Mouse (Mus musculus): ENCODE measurements around the gene Kcnj6. TPM values are rescaled to one million over a fixed set of nuclear protein-coding genes. Genes with fewer than 3 reads are reported as not detected.

Kcnj6 gene
- polyA plus RNA-seq, 1 experiment from 2014 or later = not detected

- Histone ChIP-seq H3K9ac (peak overlapping the region; percentile 35), H3K4me2 (peak overlapping the region; percentile 72), H3K4me1 (peaks cover 19% of the 10 kb centered on the region), H3K9me3 (replicated peaks) (0 out of 2 replicates have a peak, but pooled peaks cover 3% of the 10 kb centered on the region), H3K27ac (no peak overlapping the region), H3K36me3 (no peaks in the 10 kb centered on the region), H3K27me3 (peaks cover 14% of the 10 kb centered on the region), H3K4me3 (replicated peaks) (peak overlapping the region; percentile 50)
- 3% methylated on average over 18 of the region's 18 CpGs for WGBS
- ATAC-seq (replicated peaks; ENCODE audit: low FRiP score) = no peak
These were observed 272.7 kb downstream of the Kcnj6 start for GRCm38 (mm10) chr16:94724747-94725211.

DNA sequence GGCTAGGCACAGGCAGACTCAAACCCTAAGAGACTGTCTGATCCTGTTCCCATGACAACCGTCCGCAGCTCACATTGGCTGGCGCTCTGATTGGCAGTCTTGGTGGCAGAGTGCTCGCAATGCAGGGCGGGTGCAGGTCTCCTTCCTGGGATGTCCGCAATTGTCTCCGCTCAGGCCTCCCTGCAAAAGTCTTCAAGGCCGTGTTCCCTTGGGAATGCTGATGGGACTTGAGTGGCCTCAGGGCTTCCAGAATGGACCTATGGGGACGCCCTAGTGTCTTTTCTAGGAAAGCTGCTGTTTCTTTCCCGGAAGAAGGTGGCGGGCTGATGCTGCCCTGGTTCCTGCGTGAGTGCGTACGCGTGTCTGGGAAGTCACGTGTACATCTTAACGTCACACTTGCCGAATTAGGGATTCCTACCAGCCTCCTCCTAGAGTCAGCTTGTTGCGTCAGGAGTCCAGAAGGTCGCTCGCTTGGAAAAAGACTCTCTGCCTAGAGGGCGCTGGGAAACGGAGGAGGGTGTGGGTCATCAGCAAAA lies 273.4 kb downstream of the Kcnj6 start:
- H3K27me3 ChIP-seq = peaks cover 14% of the 10 kb centered on the region
- no peaks in the 10 kb centered on the region for H3K36me3 ChIP-seq
- H3K27ac ChIP-seq = peak overlapping the region; percentile 33
- ATAC-seq (replicated peaks; ENCODE audit: low FRiP score) = peak; percentile 91
- peak overlapping the region; percentile 35 for H3K9ac ChIP-seq
- H3K4me2 ChIP-seq = peak overlapping the region; percentile 72
- H3K9me3 ChIP-seq (replicated peaks) = 0 out of 2 replicates have a peak, but pooled peaks cover 3% of the 10 kb centered on the region
- under 1% methylated on average over 23 of the region's 23 CpGs for WGBS
- H3K4me3 ChIP-seq (replicated peaks) = peak overlapping the region; percentile 50
- H3K4me1 ChIP-seq = peaks cover 20% of the 10 kb centered on the region

- Histone ChIP-seq H3K4me1 (peaks cover 27% of the 10 kb centered on the region), H3K4me2 (no peak overlapping the region), H3K27me3 (peaks cover 14% of the 10 kb centered on the region), H3K36me3 (no peaks in the 10 kb centered on the region), H3K9ac (no peak overlapping the region), H3K4me3 (replicated peaks) (no peak overlapping the region), H3K9me3 (replicated peaks) (0 out of 2 replicates have a peak, but pooled peaks cover 3% of the 10 kb centered on the region), H3K27ac (no peak overlapping the region)
- ATAC-seq (replicated peaks; ENCODE audit: low FRiP score) = no peak
- WGBS = 84% methylated on average over 12 of the region's 12 CpGs
These were observed 274.6 kb downstream of the Kcnj6 start for GRCm38 (mm10) chr16:94722936-94723335.

DNA sequence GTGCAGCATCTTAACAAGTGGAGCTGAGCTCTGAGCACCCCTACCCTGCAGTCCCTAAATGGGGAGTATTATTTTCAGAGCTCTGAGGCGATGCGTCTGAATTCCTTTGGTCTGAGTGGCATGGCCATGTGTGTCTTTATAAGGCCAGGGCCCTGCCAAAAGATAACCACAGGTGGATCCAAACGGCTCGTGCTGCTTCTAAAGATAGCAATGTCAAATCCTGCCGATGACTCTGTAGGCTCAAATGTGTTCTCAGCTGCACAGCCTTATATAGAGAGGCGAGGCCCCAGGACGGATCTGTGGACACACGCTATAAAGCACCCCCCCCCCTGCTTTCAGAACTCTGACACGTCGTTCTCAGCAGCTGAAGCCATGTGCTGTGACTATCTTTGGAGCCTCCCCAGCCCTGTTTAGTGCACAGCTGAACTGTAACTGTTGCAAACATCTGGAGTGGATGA lies 275.9 kb downstream of the Kcnj6 start:
- Histone ChIP-seq H3K36me3 (no peaks in the 10 kb centered on the region), H3K27ac (no peak overlapping the region), H3K4me1 (peaks cover 27% of the 10 kb centered on the region), H3K9me3 (replicated peaks) (0 out of 2 replicates have a peak, but pooled peaks cover 2% of the 10 kb centered on the region), H3K4me3 (replicated peaks) (no peak overlapping the region), H3K4me2 (no peak overlapping the region), H3K27me3 (peaks cover 14% of the 10 kb centered on the region), H3K9ac (no peak overlapping the region)
- WGBS = 54% methylated on average over 10 of the region's 10 CpGs
- ATAC-seq (replicated peaks; ENCODE audit: low FRiP score) = no peak

DNA sequence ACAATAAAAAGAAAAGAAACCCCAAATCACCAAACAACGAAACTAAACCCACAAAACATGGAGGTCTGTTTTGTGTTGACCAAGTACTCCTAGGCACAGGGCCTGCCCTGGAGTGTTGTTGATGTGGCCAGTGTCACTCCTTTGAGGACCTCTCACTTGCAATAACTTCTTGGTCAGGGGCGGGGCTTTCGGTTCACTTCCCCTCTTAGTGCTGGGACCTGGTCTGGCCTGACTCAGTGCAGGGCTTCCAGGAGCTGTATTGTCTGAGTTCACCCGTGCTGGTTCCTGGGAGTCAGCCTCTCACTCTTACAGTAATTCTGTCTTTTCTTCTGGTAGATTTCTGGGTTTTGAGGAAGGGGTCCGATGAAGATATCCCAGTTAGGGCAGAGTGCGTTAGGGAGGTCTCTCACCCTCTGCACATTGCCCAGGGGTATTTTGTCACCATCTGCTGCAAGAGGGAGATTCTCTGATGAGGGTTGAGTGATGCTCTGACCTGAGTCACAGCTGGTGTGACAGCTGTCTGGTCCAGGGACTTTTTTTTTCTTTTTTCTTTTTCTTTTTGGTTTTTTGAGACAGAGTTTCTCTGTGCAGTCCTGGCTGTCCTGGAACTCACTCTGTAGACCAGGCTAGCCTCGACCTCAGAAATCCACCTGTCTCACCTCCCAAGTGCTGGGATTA lies 276.9 kb downstream of the Kcnj6 start:
- WGBS = 71% methylated on average over 7 of the region's 7 CpGs
- ATAC-seq (replicated peaks; ENCODE audit: low FRiP score) = no peak

DNA sequence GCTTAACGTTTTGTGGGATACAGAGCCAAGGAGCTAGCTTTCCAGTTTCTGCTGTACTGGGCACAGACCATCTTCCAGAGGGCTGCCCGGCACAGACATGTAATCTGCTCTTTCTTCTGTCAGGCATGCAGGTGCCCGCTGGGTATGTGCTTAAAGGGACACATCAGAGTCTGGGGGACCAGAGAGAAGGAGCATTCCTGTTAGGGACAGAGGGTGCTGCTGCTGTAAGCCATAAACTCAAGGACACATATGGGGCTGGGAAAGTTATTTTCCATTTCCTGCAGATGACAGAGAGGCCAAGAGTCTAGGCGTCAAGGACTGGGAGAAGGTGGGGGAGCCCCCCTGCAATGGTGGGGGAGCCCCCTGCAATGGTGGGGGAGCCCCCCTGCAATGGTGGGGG lies 278.0 kb downstream of the Kcnj6 start:
- 0 out of 2 replicates have a peak, but pooled peaks cover 5% of the 10 kb centered on the region for H3K9me3 ChIP-seq (replicated peaks)
- no peak overlapping the region for H3K4me3 ChIP-seq (replicated peaks)
- peaks cover 29% of the 10 kb centered on the region for H3K4me1 ChIP-seq
- H3K36me3 ChIP-seq = no peaks in the 10 kb centered on the region
- H3K27ac ChIP-seq = no peak overlapping the region
- ATAC-seq (replicated peaks; ENCODE audit: low FRiP score) = no peak
- no peak overlapping the region for H3K4me2 ChIP-seq
- peaks cover 12% of the 10 kb centered on the region for H3K27me3 ChIP-seq
- no peak overlapping the region for H3K9ac ChIP-seq
- 59% methylated on average over 4 of the region's 4 CpGs for WGBS

More for the DNA sequence above, 276.9 kb downstream of the Kcnj6 start:
- Histone ChIP-seq H3K9ac (no peak overlapping the region), H3K4me2 (no peak overlapping the region), H3K4me1 (peaks cover 27% of the 10 kb centered on the region), H3K27ac (no peak overlapping the region), H3K4me3 (replicated peaks) (no peak overlapping the region), H3K27me3 (peaks cover 14% of the 10 kb centered on the region), H3K36me3 (no peaks in the 10 kb centered on the region), H3K9me3 (replicated peaks) (0 out of 2 replicates have a peak, but pooled peaks cover 5% of the 10 kb centered on the region)

- Histone ChIP-seq H3K27ac (no peak overlapping the region), H3K4me2 (no peak overlapping the region), H3K4me1 (peaks cover 28% of the 10 kb centered on the region), H3K4me3 (replicated peaks) (no peak overlapping the region), H3K36me3 (no peaks in the 10 kb centered on the region), H3K27me3 (peaks cover 12% of the 10 kb centered on the region), H3K9ac (no peak overlapping the region), H3K9me3 (replicated peaks) (0 out of 2 replicates have a peak, but pooled peaks cover 5% of the 10 kb centered on the region)
- ATAC-seq (replicated peaks; ENCODE audit: low FRiP score) = no peak
- 51% methylated on average over 4 of the region's 4 CpGs for WGBS
These were observed 278.6 kb downstream of the Kcnj6 start for GRCm38 (mm10) chr16:94718919-94719318.

DNA sequence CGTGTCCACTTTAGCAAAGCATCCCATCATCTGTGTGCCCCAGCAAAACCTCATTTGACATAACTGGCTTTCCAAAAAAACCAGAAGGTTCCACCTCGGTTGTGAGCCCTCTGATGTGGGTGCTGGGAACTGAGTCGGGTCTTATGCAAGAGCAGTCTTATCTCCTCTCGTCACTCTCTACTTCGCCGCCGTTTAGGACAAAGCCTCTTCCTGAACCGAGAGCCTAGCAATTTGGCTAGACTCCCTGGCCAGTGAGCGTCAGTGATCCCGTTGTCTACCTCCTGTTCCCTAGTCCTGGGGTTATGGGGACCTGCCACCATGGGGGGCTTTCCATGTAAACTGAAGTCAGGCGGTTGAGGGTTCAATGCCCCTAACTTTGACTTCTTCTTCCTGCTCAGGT lies 280.4 kb downstream of the Kcnj6 start:
- 92% methylated on average over 11 of the region's 11 CpGs for WGBS
- Histone ChIP-seq H3K36me3 (no peaks in the 10 kb centered on the region), H3K9me3 (replicated peaks) (0 out of 2 replicates have a peak, but pooled peaks cover 5% of the 10 kb centered on the region)

DNA sequence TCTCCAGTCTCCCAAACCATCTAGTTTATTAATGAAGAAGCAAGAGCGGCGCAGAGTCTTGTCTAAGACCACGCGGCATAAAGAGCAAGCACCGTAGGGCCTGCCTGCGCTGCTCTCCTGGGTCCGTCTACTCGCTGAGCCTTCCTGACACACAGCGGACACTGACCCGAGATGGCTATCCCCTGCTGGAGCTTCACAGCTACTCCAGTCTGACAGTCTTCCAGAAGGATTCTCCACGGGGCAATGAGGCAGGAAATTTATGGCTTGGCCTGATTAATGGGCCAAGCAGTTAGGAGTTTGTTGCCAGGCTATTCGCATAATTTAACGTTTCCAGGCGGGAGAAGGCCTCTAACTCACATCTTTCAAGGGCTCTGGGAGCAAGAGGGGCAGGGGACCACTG lies 283.0 kb downstream of the Kcnj6 start:
- no peak overlapping the region for H3K4me3 ChIP-seq (replicated peaks)
- no peaks in the 10 kb centered on the region for H3K36me3 ChIP-seq
- no peak overlapping the region for H3K9ac ChIP-seq
- H3K27ac ChIP-seq = peak overlapping the region; percentile 56
- H3K4me2 ChIP-seq = peak overlapping the region; percentile 63
- 16% methylated on average over 14 of the region's 14 CpGs for WGBS
- ATAC-seq (replicated peaks; ENCODE audit: low FRiP score) = peak; percentile 80
- H3K27me3 ChIP-seq = peaks cover 11% of the 10 kb centered on the region
- H3K4me1 ChIP-seq = peaks cover 28% of the 10 kb centered on the region
- 0 out of 2 replicates have a peak, but pooled peaks cover 5% of the 10 kb centered on the region for H3K9me3 ChIP-seq (replicated peaks)

More for the DNA sequence above, 280.4 kb downstream of the Kcnj6 start:
- no peak overlapping the region for H3K27ac ChIP-seq
- H3K4me1 ChIP-seq = peaks cover 32% of the 10 kb centered on the region
- H3K4me3 ChIP-seq (replicated peaks) = no peak overlapping the region
- no peak overlapping the region for H3K9ac ChIP-seq
- no peak overlapping the region for H3K4me2 ChIP-seq
- ATAC-seq (replicated peaks; ENCODE audit: low FRiP score) = no peak
- peaks cover 15% of the 10 kb centered on the region for H3K27me3 ChIP-seq

GRCm38 (mm10) chr16:94713480-94714094 lies 283.9 kb downstream of the Kcnj6 start:
- H3K9ac ChIP-seq = no peak overlapping the region
- H3K36me3 ChIP-seq = no peaks in the 10 kb centered on the region
- WGBS = 9% methylated on average over 25 of the region's 25 CpGs
- H3K27me3 ChIP-seq = peaks cover 11% of the 10 kb centered on the region
- H3K9me3 ChIP-seq (replicated peaks) = 0 out of 2 replicates have a peak, but pooled peaks cover 5% of the 10 kb centered on the region
- peaks cover 22% of the 10 kb centered on the region for H3K4me1 ChIP-seq
- peak; percentile 82 for ATAC-seq (replicated peaks; ENCODE audit: low FRiP score)
- no peak overlapping the region for H3K27ac ChIP-seq
- peak overlapping the region; percentile 63 for H3K4me2 ChIP-seq
- peak overlapping the region; percentile 35 for H3K4me3 ChIP-seq (replicated peaks)

GRCm38 (mm10) chr16:94701971-94702370 lies 295.5 kb downstream of the Kcnj6 start:
- Histone ChIP-seq H3K9ac (no peak overlapping the region), H3K27me3 (no peaks in the 10 kb centered on the region), H3K4me3 (replicated peaks) (no peak overlapping the region), H3K4me2 (no peak overlapping the region), H3K9me3 (replicated peaks) (no peaks in the 10 kb centered on the region), H3K4me1 (no peaks in the 10 kb centered on the region), H3K36me3 (no peaks in the 10 kb centered on the region), H3K27ac (no peak overlapping the region)
- WGBS = 73% methylated on average over 4 of the region's 4 CpGs
- no peak for ATAC-seq (replicated peaks; ENCODE audit: low FRiP score)

DNA sequence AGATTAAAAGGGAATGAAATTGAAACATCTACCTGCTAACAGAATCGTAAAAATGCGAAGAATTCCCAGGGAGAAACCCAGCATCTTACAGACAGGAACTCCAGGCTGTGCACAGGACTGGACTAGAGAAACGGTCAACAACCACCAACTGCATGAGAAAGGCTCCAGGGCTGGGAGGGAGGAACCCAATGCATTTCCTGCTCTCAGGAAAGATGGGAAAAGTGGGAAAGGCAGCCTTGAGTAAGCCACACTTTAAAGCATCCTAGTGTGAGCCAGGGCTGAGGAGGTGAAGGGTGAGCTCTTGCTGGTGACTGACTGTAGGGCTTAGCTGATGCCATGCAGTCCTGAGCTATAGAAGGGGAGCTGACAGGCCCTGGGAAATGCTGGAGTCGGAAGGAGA lies 296.4 kb downstream of the Kcnj6 start:
- H3K27me3 ChIP-seq = no peaks in the 10 kb centered on the region
- no peaks in the 10 kb centered on the region for H3K4me1 ChIP-seq
- no peak for ATAC-seq (replicated peaks; ENCODE audit: low FRiP score)
- no peak overlapping the region for H3K4me2 ChIP-seq
- H3K4me3 ChIP-seq (replicated peaks) = no peak overlapping the region
- H3K27ac ChIP-seq = no peak overlapping the region
- WGBS = 67% methylated on average over 4 of the region's 4 CpGs
- H3K36me3 ChIP-seq = no peaks in the 10 kb centered on the region
- H3K9ac ChIP-seq = no peak overlapping the region
- no peaks in the 10 kb centered on the region for H3K9me3 ChIP-seq (replicated peaks)

Measured in kidney, embryonic 15.5 days (tissue).